Comparison of ENCODE assay signal across 1 mouse cellular context in genomic region chr1:179845832-179846499, GRCm38 (mm10).
TF ChIP-seq lines count a peak whose summit lies in the region.

No protein-coding gene starts in this region.

TF ChIP-seq in CH12.LX, 34 proteins besides CTCF, POLR2A, EP300 and RAD21 (continued from another document):
- TF ChIP-seq ZKSCAN1 (IDR thresholded peaks at IDR 0.05; ENCODE audit: borderline replicate concordance, low read depth, low read length) (no peak), TCF12 (IDR thresholded peaks at IDR 0.05; ENCODE audit: low read depth, low read length) (no peak)
TF ChIP-seq in CH12.LX: peak in this region for 12.
